Mouse (Mus musculus) lung, postnatal 0 days (tissue): ENCODE measurements around the gene Nts.
A peak's percentile ranks its signal among the peaks of the same experiment; 100 is the strongest.

ENCODE experiments used
- CTCF ChIP-seq: IDR thresholded peaks from 2 replicates; pipeline ENCODE4 v1.5.1; 2016; ENCODE audit warnings: antibody characterized with exemption, mild to moderate bottlenecking
- EP300 ChIP-seq: IDR thresholded peaks from 2 replicates; pipeline ENCODE4 v1.6.1; 2016; ENCODE audit warnings: antibody characterized with exemption, mild to moderate bottlenecking, control low read depth

- peak; percentile 85 for TF ChIP-seq CTCF
- TF ChIP-seq EP300: no peak
Observed at GRCm38 (mm10) chr10:102451756-102452155, 38.5 kb downstream of the Nts start.
